Mouse (Mus musculus) spleen, adult 2 months (tissue): ENCODE results near the gene Vps26b.

Experiments
- CTCF ChIP-seq: fragments of 200-500 bp; IDR thresholded peaks from 2 replicates; pipeline ENCODE4 v1.5.1; 2011; ENCODE audit warnings: mild to moderate bottlenecking, inconsistent platforms; ENCODE audit not compliant: insufficient read depth, insufficient read length, insufficient replicate concordance; ENCODE audit errors: extremely low read depth
- POLR2A ChIP-seq: fragments of 200-500 bp; IDR thresholded peaks from 2 replicates; pipeline ENCODE4 v1.6.1; 2011; ENCODE audit warnings: low read depth, low read length, inconsistent platforms

- TF ChIP-seq POLR2A (no peak), CTCF (no peak)
These were observed 28.5 kb upstream of the Vps26b start for GRCm38 (mm10) chr9:27058341-27058740.
